Mouse (Mus musculus) liver, embryonic 14.5 days (tissue): ENCODE data around the gene Rbm5.

Experiments used
- CTCF ChIP-seq: IDR thresholded peaks from 2 replicates; pipeline ENCODE4 v1.5.1; 2016; ENCODE audit warnings: antibody characterized with exemption, low read depth, control low read depth
- EP300 ChIP-seq: IDR thresholded peaks from 2 replicates; pipeline ENCODE4 v1.6.1; 2016; ENCODE audit warnings: antibody characterized with exemption, low read depth

GRCm38 (mm10) chr9:107736185-107736485 lies 34.7 kb downstream of the Rbm5 start:
- no peak for TF ChIP-seq EP300
- TF ChIP-seq CTCF: no peak
